Mouse (Mus musculus): ENCODE measurements at regions not wholly inside any gene's neighbourhood (a gene's known extent, or its start where the extent isn't known, plus 50 kb on each side); places are given as distances from the start of the nearest gene placed in this dataset.

DNA sequence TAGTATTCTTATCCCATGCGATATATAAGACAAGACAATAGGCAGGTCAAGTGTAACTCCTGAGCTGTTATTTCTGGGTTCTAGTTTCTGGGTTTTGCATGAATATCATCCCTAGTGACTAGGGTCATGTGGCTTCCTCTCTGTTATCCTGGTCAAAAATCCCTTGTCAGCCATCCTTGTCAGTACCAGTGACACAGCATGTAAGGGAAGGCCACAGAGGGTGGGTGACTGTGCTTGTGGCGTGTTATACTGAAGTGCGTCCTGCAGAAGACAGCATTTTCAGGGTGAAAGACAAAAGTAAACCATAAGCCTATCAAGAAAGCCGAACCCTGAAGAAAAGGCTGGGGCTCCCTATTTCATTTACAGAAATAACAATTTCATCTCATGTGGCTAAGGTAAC, 50.7 kb upstream of the Echdc3 start:
- CTCF ChIA-PET = no interaction called here

DNA sequence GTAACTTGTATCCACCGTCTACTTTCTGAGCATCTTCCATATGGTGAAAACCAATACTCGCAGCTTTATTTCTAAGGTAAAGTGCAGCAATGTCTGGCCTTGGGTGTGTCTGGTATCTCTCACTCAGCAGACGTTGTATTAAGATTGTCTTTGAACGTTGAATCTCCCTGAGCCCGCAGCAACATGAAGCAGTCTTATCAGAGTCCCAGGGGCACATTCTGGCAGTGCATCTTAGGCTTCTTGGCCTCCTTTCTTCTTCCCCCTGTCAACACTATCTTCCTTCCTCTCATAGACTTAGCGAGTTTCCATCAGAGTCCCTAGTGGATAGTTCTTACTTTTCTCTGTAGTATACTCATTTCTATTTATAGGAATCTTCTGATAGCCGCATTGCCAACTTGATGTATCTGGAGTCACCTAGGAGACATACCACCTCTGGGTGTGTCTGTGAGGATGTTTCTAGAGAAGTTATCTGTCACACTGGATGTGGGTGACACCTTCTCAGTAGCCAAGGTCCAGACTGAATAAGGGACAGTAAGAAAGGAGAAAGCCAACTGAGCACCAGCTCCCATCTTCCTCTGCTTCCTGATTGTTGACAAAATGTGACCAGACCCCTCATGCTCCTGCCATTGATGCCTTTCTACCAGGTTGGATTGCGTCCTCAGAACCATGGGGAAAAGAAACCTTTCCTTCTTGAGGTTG, 51.4 kb upstream of the Echdc3 start:
- CTCF ChIA-PET = interaction anchor here (0.9 kb wide), 1 partner anchor 8 kb away, joined by 6 read pairs; no protein-coding TSS in a partner anchor

DNA sequence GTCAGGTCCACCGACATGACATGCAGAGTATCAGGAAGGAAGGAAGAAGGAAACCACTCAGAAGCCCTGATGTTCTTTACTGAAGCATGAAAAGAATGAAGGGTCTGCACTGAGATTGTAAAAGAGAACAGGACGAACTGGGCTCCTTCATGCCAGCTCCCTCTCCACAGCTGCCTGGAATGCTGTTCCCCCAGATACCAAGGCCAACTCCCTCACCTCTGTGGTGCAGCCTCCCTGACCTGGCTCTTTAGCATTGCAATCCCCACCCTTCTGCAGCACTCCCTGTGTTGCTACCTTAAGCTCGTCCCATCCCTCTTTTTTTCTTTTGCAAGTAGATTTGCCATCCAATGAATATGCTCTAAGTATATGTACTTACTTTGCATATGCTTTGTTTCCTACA, 52.3 kb upstream of the Echdc3 start:
- CTCF ChIA-PET = interaction anchor here (0.9 kb wide), 1 partner anchor 9 kb away, joined by 6 read pairs; no protein-coding TSS in a partner anchor

- CTCF ChIA-PET = no interaction called here
Observed at GRCm38 (mm10) chr2:6267066-6267465, 54.2 kb upstream of the Echdc3 start.

- CTCF ChIA-PET = interaction anchor here (0.5 kb wide), 1 partner anchor 41 kb away, joined by 6 read pairs; no protein-coding TSS in a partner anchor
Observed at GRCm38 (mm10) chr2:6267537-6267936, 54.7 kb upstream of the Echdc3 start.

DNA sequence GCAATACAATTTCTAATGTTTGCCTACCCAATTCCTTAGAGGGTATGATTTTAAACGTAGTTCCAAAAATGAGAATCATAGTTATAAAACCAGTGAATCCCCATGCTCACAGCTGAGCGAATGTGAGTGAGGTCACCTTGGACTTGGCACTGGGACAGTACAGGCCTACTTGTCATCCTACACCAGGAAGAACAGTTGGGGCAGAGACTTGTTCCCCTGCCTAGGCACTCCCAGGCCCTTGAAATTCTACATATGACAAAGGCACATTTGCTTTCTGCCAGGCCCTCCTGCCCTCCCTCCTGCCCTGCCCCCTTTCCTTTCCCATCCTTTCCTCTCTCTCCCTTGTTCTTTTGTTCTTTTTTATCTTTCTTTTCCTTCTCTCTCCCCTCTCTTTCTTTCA, 50.0 kb upstream of the Usp6nl start:
- CTCF ChIA-PET = no interaction called here

Data from spleen, embryonic (tissue).